Mouse (Mus musculus) heart, adult 2 months (tissue): ENCODE data around the gene Gm21083.
"Not testable (repeated sequence)": the region's sequence is repeated elsewhere in the genome, so short reads cannot be mapped to it uniquely, and the experiment has no call there.

ENCODE experiments used
- CTCF ChIP-seq: fragments of 200-600 bp; IDR thresholded peaks from 2 replicates; pipeline ENCODE4 v1.8.1; 2022; ENCODE audit warnings: antibody characterized with exemption, mild to moderate bottlenecking, moderate library complexity
- EP300 ChIP-seq: fragments of 200-500 bp; IDR thresholded peaks from 2 replicates; pipeline ENCODE4 v1.6.1; 2011; ENCODE audit warnings: low read depth, low read length, control low read depth; ENCODE audit not compliant: insufficient read depth
- POLR2A ChIP-seq: fragments of 200-500 bp; IDR thresholded peaks from 2 replicates; pipeline ENCODE4 v1.6.1; 2011; ENCODE audit warnings: mild to moderate bottlenecking, low read depth, low read length, control low read depth; ENCODE audit not compliant: insufficient read depth

GRCm38 (mm10) chr5:15549134-15549533 is 28.0 kb upstream of the Gm21083 start:
- not testable (repeated sequence) for TF ChIP-seq CTCF, EP300, POLR2A
